Mouse (Mus musculus) G1E (cell line): ENCODE data around the gene Dhx57.

Experiments used
- CTCF ChIP-seq: IDR thresholded peaks from 2 replicates; pipeline ENCODE4 v1.5.1; 2012; ENCODE audit warnings: low read depth, low read length, inconsistent platforms, mixed read lengths
- GATA1 ChIP-seq: IDR thresholded peaks from 2 replicates; pipeline ENCODE4 v1.6.1; 2012; ENCODE audit warnings: borderline replicate concordance, low read length, inconsistent platforms, mixed read lengths

GRCm38 (mm10) chr17:80241594-80241993, 48.7 kb downstream of the Dhx57 start:
- TF ChIP-seq CTCF (no peak), GATA1 (no peak)
